ENCODE assay signal across 24 mouse cellular contexts in the genomic region with DNA sequence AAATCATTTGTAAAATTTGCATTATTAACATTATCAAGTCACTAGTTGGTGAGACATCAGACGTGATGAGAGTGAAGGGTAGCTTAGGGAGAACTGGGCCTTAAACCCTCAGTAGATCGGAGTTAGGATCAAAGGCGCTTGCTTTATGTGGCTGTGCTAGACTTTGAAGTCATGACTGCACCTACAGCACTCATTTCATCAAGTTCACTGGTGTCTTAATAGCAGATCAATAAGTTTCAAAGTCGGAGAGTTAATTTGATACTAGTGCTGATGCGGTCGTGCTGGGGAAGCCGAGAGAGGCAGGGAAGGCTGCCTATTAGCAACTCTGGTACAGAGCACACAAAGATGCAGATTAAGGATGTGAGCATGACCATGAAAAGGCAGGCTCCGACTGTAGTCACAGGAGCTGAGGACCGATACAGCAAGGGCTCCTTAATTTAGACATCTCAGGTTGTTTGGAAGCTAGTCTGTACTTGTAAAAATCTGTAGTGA.
DNase-seq lines count a peak whose midpoint lies in the region; ATAC-seq and TF ChIP-seq lines count a peak whose summit lies in the region.
"Had no signal": no experiment of that assay in that cellular context is flagged by ENCODE, and none has a peak within 500 bp of the region (broad histone marks: within the 10 kb centered on the region; RNA-seq: fewer than 3 reads in every experiment).

No protein-coding gene starts in this region.

- WGBS in forebrain, embryonic 14.5 days = 31% methylated on average over 9 of the region's 9 CpGs
- 41% methylated on average over 9 of the region's 9 CpGs for WGBS in forebrain, embryonic 16.5 days
- WGBS in midbrain, embryonic 10.5 days = 54% methylated on average over 9 of the region's 9 CpGs
- 36% methylated on average over 9 of the region's 9 CpGs for WGBS in midbrain, embryonic 12.5 days
- WGBS in midbrain, embryonic 16.5 days = 30% methylated on average over 9 of the region's 9 CpGs
- 71% methylated on average over 9 of the region's 9 CpGs for WGBS in intestine, postnatal 0 days

- no peaks in the 10 kb centered on the region for H3K36me3 ChIP-seq in forebrain, embryonic 14.5 days (ENCODE audit: control insufficient read depth, insufficient read depth, low read length)
- H3K36me3 ChIP-seq in forebrain, embryonic 16.5 days (ENCODE audit: control insufficient read depth, insufficient read depth) = no peaks in the 10 kb centered on the region
- H3K36me3 ChIP-seq in midbrain, embryonic 10.5 days = no peaks in the 10 kb centered on the region
- H3K36me3 ChIP-seq in midbrain, embryonic 12.5 days = no peaks in the 10 kb centered on the region
- no peaks in the 10 kb centered on the region for H3K36me3 ChIP-seq in midbrain, embryonic 16.5 days (ENCODE audit: control insufficient read depth, insufficient read depth, low read length)
- H3K36me3 ChIP-seq in intestine, postnatal 0 days (ENCODE audit: control insufficient read depth, insufficient read depth) = no peaks in the 10 kb centered on the region
- H3K36me3 ChIP-seq: embryonic facial prominence, embryonic 15.5 days; heart, embryonic 10.5 days; hindbrain, embryonic 12.5 days had no signal

- peaks cover 16% of the 10 kb centered on the region for H3K27me3 ChIP-seq in forebrain, embryonic 14.5 days (replicated peaks; ENCODE audit: control insufficient read depth, insufficient read depth, low read length)
- H3K27me3 ChIP-seq in forebrain, embryonic 16.5 days (replicated peaks; ENCODE audit: control insufficient read depth, insufficient read depth, low read length) = peaks cover 37% of the 10 kb centered on the region
- H3K27me3 ChIP-seq in midbrain, embryonic 10.5 days (ENCODE audit: low read depth, poor library complexity, severe bottlenecking) = peaks cover 28% of the 10 kb centered on the region
- peaks cover 13% of the 10 kb centered on the region; the same call in 1 of the 2 replicates for H3K27me3 ChIP-seq in midbrain, embryonic 12.5 days
- no peaks in the 10 kb centered on the region for H3K27me3 ChIP-seq in midbrain, embryonic 16.5 days (ENCODE audit: control insufficient read depth, insufficient read depth, low read depth, low read length)
- no peaks in the 10 kb centered on the region for H3K27me3 ChIP-seq in intestine, postnatal 0 days (replicated peaks; ENCODE audit: control insufficient read depth, insufficient read depth, low read length)

- TF ChIP-seq CTCF in intestine, postnatal 0 days (IDR thresholded peaks at IDR 0.05; ENCODE audit: low read depth) = no peak

- no peak for ATAC-seq in forebrain, embryonic 14.5 days
- no peak for ATAC-seq in forebrain, embryonic 16.5 days
- ATAC-seq in midbrain, embryonic 12.5 days (ENCODE audit: low FRiP score, low read depth) = no peak
- no peak for ATAC-seq in midbrain, embryonic 16.5 days
- no peak for ATAC-seq in intestine, postnatal 0 days
- ATAC-seq: hindbrain, embryonic 16.5 days; inflammation-experienced regulatory T-cells, adult 6 months had no signal

- DNase-seq in forebrain, embryonic 14.5 days (ENCODE audit: low spot score) = no peak
- no peak for DNase-seq in midbrain, embryonic 10.5 days (ENCODE audit: low spot score)
- DNase-seq in gastrocnemius, postnatal 4 days (ENCODE audit: low spot score in 2 of 2) = no peak
- DNase-seq: adrenal gland, adult 2 months; adrenal gland, postnatal 25 days; cerebellum, adult 11 months; cerebellum, adult 8-10 months; cerebellum, postnatal 14 days; embryo, embryonic 11 days; gastrocnemius, adult 2 months; gastrocnemius, postnatal 36 days; heart, adult 18-20 months; heart, postnatal 10 days; heart, postnatal 4 days had no signal

- peaks cover 31% of the 10 kb centered on the region for H3K4me1 ChIP-seq in forebrain, embryonic 14.5 days (ENCODE audit: control insufficient read depth, insufficient read depth, low read length)
- H3K4me1 ChIP-seq in forebrain, embryonic 16.5 days (replicated peaks; ENCODE audit: control insufficient read depth, insufficient read depth, low read length) = peaks cover 24% of the 10 kb centered on the region
- H3K4me1 ChIP-seq in midbrain, embryonic 10.5 days = peaks cover 77% of the 10 kb centered on the region
- peaks cover 57% of the 10 kb centered on the region for H3K4me1 ChIP-seq in midbrain, embryonic 12.5 days
- H3K4me1 ChIP-seq in midbrain, embryonic 16.5 days (ENCODE audit: control insufficient read depth, insufficient read depth, low read length) = peaks cover 21% of the 10 kb centered on the region
- no peaks in the 10 kb centered on the region for H3K4me1 ChIP-seq in intestine, postnatal 0 days (replicated peaks; ENCODE audit: control insufficient read depth, insufficient read depth, low read length)

- no peak overlapping the region for H3K4me3 ChIP-seq in forebrain, embryonic 14.5 days (ENCODE audit: low read depth, low read length)
- no peak overlapping the region for H3K4me3 ChIP-seq in forebrain, embryonic 16.5 days (replicated peaks; ENCODE audit: low read length)
- H3K4me3 ChIP-seq in midbrain, embryonic 10.5 days = peak overlapping the region; percentile 27; the same call in 1 of the 2 replicates
- H3K4me3 ChIP-seq in midbrain, embryonic 12.5 days = no peak overlapping the region
- peak overlapping the region; percentile 2; the same call in 1 of the 2 replicates for H3K4me3 ChIP-seq in midbrain, embryonic 16.5 days (ENCODE audit: low read depth, low read length)
- H3K4me3 ChIP-seq in intestine, postnatal 0 days (ENCODE audit: low read depth, low read length) = no peak overlapping the region
- H3K4me3 ChIP-seq: embryonic facial prominence, embryonic 15.5 days; erythroblast, embryonic 14.5 days; gastrocnemius, adult 2 months; heart, embryonic 10.5 days; hindbrain, embryonic 12.5 days had no signal

- no peak overlapping the region; the same call in 1 of the 2 replicates for H3K9ac ChIP-seq in forebrain, embryonic 14.5 days (ENCODE audit: low read length)
- H3K9ac ChIP-seq in forebrain, embryonic 16.5 days (replicated peaks; ENCODE audit: low read depth, low read length) = no peak overlapping the region
- H3K9ac ChIP-seq in midbrain, embryonic 12.5 days (replicated peaks) = peak overlapping the region; percentile 15; the same call in 1 of the 2 replicates
- peak overlapping the region; percentile 30; the same call in 1 of the 2 replicates for H3K9ac ChIP-seq in midbrain, embryonic 16.5 days (ENCODE audit: low read depth, low read length)
- H3K9ac ChIP-seq in intestine, postnatal 0 days (ENCODE audit: low read depth, low read length) = no peak overlapping the region
- H3K9ac ChIP-seq: embryonic facial prominence, embryonic 15.5 days; hindbrain, embryonic 12.5 days had no signal

- H3K4me2 ChIP-seq in forebrain, embryonic 14.5 days (ENCODE audit: low read length) = 0 out of 2 replicates have a peak overlapping the region, but pooled peaks have one; percentile 22
- no peak overlapping the region for H3K4me2 ChIP-seq in forebrain, embryonic 16.5 days (ENCODE audit: low read length)
- peak overlapping the region; percentile 24 for H3K4me2 ChIP-seq in midbrain, embryonic 12.5 days (replicated peaks)
- H3K4me2 ChIP-seq in midbrain, embryonic 16.5 days (ENCODE audit: low read length) = peak overlapping the region; percentile 39
- no peak overlapping the region for H3K4me2 ChIP-seq in intestine, postnatal 0 days (replicated peaks; ENCODE audit: low read depth)
- H3K4me2 ChIP-seq: embryonic facial prominence, embryonic 15.5 days; hindbrain, embryonic 12.5 days had no signal

- no peaks in the 10 kb centered on the region for H3K9me3 ChIP-seq in forebrain, embryonic 14.5 days (replicated peaks; ENCODE audit: control insufficient read depth, low read length)
- no peaks in the 10 kb centered on the region for H3K9me3 ChIP-seq in forebrain, embryonic 16.5 days (ENCODE audit: control insufficient read depth, low read length)
- 0 out of 2 replicates have a peak, but pooled peaks cover 2% of the 10 kb centered on the region for H3K9me3 ChIP-seq in midbrain, embryonic 10.5 days (replicated peaks)
- H3K9me3 ChIP-seq in midbrain, embryonic 12.5 days = no peaks in the 10 kb centered on the region
- no peaks in the 10 kb centered on the region for H3K9me3 ChIP-seq in midbrain, embryonic 16.5 days (replicated peaks; ENCODE audit: control insufficient read depth, low read length, poor library complexity, severe bottlenecking)
- H3K9me3 ChIP-seq in intestine, postnatal 0 days (ENCODE audit: control insufficient read depth) = no peaks in the 10 kb centered on the region
- H3K9me3 ChIP-seq: embryonic facial prominence, embryonic 15.5 days; heart, embryonic 10.5 days; hindbrain, embryonic 12.5 days had no signal

- H3K27ac ChIP-seq in forebrain, embryonic 14.5 days (ENCODE audit: low read depth, low read length) = peak overlapping the region; percentile 46; the same call in 1 of the 2 replicates
- no peak overlapping the region for H3K27ac ChIP-seq in forebrain, embryonic 16.5 days (ENCODE audit: low read length)
- peak overlapping the region; percentile 84 for H3K27ac ChIP-seq in midbrain, embryonic 10.5 days (replicated peaks)
- H3K27ac ChIP-seq in midbrain, embryonic 12.5 days (replicated peaks) = peak overlapping the region; percentile 93
- peak overlapping the region; percentile 92 for H3K27ac ChIP-seq in midbrain, embryonic 16.5 days (ENCODE audit: low read length)
- H3K27ac ChIP-seq in intestine, postnatal 0 days (ENCODE audit: low read depth, low read length) = no peak overlapping the region
- H3K27ac ChIP-seq: embryonic facial prominence, embryonic 15.5 days; gastrocnemius, adult 2 months; heart, embryonic 10.5 days; hindbrain, embryonic 12.5 days had no signal

Comparison
In these comparisons a context has a peak if more than half of its experiments do, and no peak if none do; other contexts are left out.
1. H3K27ac ChIP-seq: peak in forebrain, embryonic 14.5 days (single experiment), midbrain, embryonic 10.5 days (single experiment), midbrain, embryonic 12.5 days (single experiment) and midbrain, embryonic 16.5 days (single experiment); none in forebrain, embryonic 16.5 days (single experiment) and intestine, postnatal 0 days (single experiment).
2. H3K4me2 ChIP-seq: peak in forebrain, embryonic 14.5 days (single experiment), midbrain, embryonic 12.5 days (single experiment) and midbrain, embryonic 16.5 days (single experiment); none in forebrain, embryonic 16.5 days (single experiment) and intestine, postnatal 0 days (single experiment).
3. H3K4me3 ChIP-seq: peak in midbrain, embryonic 10.5 days (single experiment) and midbrain, embryonic 16.5 days (single experiment); none in forebrain, embryonic 14.5 days (single experiment), forebrain, embryonic 16.5 days (single experiment), midbrain, embryonic 12.5 days (single experiment) and intestine, postnatal 0 days (single experiment).
4. H3K9ac ChIP-seq: peak in midbrain, embryonic 12.5 days (single experiment) and midbrain, embryonic 16.5 days (single experiment); none in forebrain, embryonic 14.5 days (single experiment), forebrain, embryonic 16.5 days (single experiment) and intestine, postnatal 0 days (single experiment).